Mouse (Mus musculus) gastrocnemius, postnatal 36 days (tissue): ENCODE results near the gene Rnf111. TPM values are rescaled to one million over a fixed set of nuclear protein-coding genes. Genes with fewer than 3 reads are reported as not detected.

Experiments
- DNase-seq, 2 experiments: peaks; one replicate each; pipeline ENCODE4 v3.0.0; 2022
- intact Hi-C: fragments of 180-260 bp; cut with DNase I; formaldehyde crosslinking; loops from one replicate; pipeline ENCODE4 v1.15.1; 2025
- total RNA-seq, 2 experiments: library from RNA; stranded (reverse); gene quantifications; 2 replicates each; pipeline ENCODE4 v1.2.3; 2021

The Rnf111 gene
- total RNA-seq, 2 experiments from 2014 or later: 12.2 to 12.7 TPM

DNA sequence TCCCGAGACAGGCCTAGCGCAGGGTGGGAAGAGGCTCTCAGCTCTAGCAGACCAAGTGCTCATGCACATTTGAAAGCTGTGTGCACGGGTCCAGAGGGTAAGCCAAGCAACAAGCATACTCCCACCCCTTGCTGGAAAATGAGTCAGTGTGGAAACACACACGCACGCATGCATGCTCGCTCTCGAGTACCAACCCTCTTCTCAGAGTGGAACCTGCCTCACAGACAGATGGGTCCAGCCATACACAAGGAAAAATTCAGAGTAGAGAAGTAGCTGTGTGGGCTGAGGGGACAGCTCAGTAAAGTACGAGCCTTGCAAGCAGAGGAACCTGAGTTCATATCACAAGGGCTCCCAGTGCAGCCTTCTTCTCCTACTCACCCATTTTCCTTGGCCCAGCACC is 93.8 kb downstream of the Rnf111 start:
- no peak for DNase-seq
- intact Hi-C loops: loop anchor here (10.0 kb wide), 1 partner anchor 655 kb away; no protein-coding TSS in a partner anchor

DNA sequence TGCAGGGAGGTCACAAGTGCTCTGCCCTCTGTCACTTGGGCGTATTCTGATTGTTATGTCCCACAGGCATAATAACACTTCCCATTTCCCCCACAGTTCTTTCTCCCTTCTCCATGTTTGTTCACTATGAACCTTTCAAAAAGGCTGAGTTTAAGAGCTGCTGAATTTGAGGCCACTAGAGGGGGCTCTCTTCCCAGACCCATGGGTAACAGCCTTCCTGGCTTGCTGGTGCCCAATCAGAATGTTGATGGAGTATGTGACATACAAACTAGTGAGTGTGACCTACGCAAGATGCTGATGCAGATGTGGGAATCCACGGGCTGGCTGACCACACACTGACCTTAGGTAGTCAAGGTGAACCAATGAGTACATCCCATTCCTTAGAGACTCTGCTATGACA is 94.7 kb downstream of the Rnf111 start:
- intact Hi-C loops: loop anchor here (10.0 kb wide), 1 partner anchor 656 kb away; no protein-coding TSS in a partner anchor
- no peak for DNase-seq

DNA sequence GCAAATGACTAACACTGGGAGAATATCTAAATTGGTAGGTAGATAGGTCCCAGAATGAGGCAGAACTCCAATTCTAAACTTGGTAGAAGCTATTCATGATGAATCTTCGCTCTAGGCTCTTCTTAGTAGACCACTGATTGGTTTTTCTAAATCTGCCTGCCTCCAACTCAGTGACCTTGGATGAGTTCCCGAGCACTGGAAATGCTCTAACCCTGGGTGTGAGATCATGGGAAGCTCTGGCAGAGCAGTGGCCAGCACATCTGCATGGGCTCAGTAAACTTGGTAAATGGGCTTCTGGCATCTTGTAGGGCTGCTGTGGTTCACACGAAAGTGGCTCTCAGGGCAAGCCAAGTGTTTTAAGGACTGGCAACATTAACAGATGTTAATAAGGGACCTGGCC is 96.9 kb downstream of the Rnf111 start:
- no peak for DNase-seq
- intact Hi-C loops: loop anchor here (10.0 kb wide), 1 partner anchor 658 kb away; no protein-coding TSS in a partner anchor

DNA sequence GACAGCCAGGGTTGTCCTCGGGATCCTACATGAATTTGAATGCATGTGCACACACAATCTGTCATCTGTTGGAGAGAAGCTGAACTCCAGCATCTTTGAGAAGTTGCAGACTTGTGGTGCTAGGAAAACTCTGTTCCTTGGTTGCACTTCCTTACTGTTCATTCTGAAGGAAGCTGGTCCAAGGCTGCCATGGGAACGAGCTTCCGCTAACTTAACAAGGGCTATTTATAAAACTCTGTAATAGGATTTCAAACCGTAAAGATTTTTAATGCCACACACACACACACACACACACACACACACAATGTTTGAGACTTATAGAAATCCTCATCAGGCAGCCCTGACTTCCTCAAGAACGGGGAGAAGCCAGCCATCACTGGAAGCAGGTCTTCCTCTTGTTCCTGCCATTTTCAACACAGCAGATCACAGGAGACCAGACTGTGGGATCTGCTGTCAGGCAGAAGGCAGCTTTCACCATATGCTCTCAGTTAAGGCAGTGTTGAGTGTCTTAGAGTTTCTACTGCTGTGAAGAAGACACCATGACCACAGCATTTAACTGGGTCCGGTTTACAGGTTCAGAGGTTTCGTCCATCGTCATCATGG is 101.5 kb downstream of the Rnf111 start:
- DNase-seq: no peak
- intact Hi-C loops: loop anchor here (10.0 kb wide), 1 partner anchor 663 kb away; no protein-coding TSS in a partner anchor

DNA sequence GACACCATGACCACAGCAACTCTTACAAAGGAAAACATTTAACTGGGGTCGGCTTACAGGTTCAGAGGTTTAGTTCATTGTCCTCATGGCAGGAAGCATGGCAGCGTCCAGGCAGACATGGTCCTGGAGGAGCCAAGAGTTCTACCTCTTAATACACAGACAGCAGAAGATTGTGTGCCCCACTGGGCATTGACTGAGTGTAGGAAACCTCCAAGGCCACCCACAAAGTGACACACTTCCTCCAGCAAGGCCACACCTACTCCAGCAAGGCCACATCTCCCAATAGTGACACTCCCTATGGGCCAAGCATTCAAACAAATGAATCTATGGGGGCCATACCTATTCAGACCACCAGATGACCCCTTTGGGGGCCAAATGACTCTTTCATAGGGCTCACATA is 107.4 kb downstream of the Rnf111 start:
- intact Hi-C loops: no loop called here
- DNase-seq: no peak

DNA sequence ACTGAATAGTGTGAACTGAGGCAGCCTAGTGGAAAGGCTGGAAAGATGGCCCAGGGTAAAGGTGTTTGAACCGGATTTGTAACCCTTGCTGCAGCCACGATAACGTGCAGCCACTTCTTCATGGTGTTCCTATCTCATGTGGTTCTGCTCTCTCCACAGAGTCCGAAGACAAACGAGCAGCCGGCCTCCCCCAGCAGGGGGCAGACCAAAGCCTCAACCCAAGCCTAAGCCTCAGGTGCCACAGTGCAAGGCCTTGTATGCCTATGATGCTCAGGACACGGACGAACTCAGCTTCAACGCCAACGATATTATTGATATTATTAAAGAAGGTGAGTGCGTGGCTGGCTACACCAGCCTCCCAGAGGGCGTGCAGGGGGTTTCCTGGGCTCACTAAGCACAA is 107.9 kb downstream of the Rnf111 start:
- intact Hi-C loops: loop anchor here (2.0 kb wide), 1 partner anchor 287 kb away; no protein-coding TSS in a partner anchor

DNA sequence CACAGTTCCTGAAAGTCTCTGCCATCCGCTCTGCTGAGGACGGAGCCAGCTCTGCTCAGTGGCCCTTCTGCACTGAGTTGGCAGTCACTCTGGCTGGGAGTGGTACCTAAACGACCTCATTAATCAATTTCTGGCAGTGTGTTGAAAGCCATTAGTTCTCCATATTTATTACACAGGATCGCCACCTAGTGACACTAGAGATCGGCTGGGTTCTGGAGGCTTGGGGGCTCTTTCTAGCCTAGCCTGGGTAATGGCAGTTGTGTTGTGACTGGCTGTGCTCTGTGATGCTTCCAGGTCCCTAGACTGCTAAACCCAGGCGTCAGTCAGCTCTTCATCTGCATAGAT is 111.0 kb downstream of the Rnf111 start:
- intact Hi-C loops: no loop called here
- peak in 1 of 2 experiments; percentile 11 for DNase-seq

More for the DNA sequence above, 107.9 kb downstream of the Rnf111 start:
- no peak for DNase-seq

DNA sequence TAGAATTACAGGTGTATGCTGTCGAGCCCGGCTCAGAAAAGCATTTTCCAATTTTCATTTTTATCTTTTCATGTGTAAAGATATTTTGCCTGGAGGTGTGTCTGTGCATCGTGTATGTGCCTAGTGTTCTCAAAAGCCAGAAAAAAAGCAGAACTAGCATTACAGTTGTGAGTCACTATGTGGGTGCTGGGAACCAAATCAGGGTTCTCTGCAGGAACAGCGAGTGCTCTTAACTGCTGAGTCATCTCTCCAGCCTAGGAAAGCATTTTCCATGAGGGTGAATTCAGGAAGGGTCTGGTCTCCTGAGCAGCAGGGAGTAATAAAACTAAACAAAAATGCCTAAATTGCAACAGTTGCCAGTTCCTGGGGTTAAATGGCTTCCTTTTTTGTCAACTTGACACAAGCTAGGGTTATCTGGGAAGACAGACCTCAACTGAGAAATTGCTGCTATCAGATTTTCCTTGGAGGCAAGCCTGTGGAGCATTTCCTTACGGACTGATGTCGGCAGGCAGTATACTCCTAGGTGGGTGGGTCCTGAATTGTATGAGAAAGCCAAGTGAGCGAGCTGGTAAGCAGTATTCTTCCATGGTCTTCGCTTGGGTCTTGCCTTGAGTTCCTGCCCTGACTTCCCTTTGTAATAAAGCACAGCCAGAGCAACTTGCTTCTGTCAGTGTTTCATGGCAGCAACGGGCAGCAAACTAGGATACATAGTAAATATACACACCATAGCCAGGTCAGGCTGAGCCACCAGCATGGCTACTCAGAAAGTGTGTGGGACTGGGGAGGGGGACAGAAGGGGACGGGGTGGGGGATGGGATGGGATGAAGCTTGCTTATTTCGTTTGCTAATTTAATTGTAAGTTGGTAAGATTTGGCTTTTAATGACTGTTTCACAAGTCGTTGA is 111.6 kb downstream of the Rnf111 start:
- no peak for DNase-seq
- intact Hi-C loops: no loop called here

DNA sequence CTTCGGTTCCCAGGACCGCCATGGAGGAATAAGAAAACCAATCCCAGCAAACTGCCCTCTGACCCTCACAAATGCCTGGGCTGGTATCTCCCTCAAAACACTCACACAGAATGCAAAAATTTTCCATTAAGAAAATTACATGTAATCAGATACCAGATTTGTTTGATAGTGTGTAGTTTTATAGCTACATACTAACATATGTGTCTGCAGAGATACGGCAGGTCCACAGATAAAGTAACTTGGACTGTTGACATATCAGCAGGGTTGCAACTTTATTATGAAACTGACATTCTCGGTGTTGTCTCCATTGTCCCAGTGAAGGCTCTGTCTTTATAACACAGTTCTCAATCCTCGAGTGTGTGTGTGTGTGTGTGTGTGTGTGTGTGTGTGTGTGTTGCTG is 112.5 kb downstream of the Rnf111 start:
- intact Hi-C loops: no loop called here
- DNase-seq: no peak

DNA sequence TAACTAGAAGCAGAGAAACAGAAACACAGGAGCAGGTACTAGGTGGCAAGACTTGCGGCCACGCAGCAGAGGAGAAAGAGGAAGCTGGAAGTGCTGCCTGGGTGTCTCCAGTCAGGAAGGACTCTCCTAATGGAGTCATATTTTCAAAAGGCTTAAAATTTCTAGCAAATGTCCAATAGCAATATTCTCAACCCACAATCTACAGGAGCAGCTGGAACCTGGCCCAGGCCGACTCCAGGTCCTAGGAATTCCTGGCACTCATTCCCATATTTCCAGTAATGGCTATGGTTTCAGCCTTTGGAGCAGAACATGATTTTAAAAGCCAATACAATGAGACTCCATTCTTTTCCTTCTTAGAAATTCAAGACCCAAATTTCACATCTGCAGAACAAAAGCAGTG is 114.0 kb downstream of the Rnf111 start:
- DNase-seq: no peak

DNA sequence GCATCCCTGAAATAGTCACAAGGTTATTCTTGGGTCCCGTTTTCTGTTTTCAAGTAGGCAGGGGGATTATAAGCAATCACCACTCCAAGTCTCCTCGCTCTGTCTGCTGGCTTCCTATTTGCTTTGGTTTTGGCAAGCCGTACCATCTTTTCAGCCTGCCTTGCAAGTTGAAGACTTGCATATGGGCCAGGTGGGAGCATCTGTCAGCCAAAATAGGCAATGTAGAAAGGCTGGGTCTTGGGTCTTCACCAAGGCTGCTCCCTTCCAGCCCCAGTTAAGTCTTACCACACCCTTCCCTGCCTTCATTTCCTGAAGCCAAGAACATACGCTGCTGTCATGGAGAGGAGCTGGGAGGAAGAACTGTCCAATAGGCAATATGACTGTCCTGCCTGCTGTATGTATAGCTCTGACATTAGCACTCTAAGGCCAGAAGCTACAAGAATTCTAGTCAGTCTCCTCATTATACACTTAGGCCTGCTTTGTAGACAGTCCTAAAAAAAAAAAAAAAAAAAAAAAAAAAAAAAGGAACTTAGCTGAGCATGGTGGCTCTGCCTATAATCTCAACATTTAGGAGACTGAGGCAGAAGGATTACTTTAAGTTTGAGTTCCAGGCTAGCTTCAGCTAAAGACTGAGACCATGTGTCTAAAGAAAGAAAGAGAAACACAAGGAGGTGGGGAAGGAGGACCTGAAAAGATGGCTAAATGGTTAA is 116.0 kb downstream of the Rnf111 start:
- peak in 1 of 2 experiments; percentile 18 for DNase-seq
- intact Hi-C loops: loop anchor here (10.0 kb wide), 1 partner anchor 183 kb away; the partner anchor contains the start of gene Myo1e

More for the DNA sequence above, 114.0 kb downstream of the Rnf111 start:
- intact Hi-C loops: loop anchor here (10.0 kb wide), 1 partner anchor 185 kb away; the partner anchor contains the start of gene Myo1e

DNA sequence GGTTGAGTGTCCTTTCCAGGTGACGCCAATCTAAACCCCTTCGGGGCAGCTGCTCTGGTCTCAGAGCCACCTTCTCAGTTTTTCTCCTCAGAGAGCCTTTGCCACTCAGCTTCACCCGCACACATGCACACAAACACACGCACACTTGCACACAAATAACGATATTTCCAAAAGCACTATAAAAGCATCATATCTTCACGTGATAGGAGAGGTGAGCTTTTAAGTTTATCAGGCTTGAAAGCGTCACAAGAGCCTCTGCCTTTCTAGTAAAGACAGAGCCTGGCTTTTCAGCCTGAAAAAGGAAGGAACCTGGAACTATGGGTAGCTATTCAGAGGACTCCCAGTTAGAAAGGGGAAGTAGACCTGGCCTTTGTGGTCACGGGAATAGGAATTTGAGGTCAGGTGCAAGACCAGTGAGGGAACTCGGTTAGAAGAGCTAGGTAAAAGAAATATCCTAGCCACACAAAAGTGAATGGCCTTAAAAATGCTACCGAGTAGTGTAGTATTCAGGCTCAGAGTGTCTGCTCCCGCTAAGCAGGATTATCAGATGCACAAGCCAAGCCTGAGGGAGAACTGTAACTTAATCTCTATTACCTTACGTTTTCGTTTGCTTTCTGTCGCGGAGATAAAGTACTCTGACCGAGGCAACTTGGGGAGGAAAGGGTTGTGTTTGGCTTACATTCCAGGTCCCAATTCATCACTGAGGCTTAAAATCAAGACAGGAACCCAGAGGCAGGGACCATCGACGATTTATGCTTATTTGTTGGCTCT is 118.4 kb downstream of the Rnf111 start:
- no peak for DNase-seq
- intact Hi-C loops: loop anchor here (10.0 kb wide), 1 partner anchor 180 kb away; the partner anchor contains the start of gene Myo1e

DNA sequence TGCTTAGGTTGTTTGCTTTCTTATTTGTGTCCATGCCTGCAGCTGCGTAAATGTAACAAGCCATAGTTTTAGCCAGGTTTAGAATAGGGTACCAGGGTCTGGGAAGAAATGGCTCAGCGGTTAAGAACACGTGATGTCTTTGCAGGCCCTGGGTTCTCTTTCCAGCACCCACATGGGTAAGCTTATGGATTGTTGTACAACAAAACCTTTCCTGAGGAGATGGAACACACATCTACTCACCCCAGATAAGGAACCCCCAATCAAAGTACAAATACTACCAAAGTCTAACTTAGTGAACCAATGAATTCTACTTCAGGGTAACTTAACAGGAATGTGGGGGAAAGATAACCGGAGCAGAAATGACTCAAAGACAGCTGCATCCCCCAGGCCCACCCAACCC is 119.0 kb downstream of the Rnf111 start:
- DNase-seq: no peak
- intact Hi-C loops: loop anchor here (10.0 kb wide), 1 partner anchor 180 kb away; the partner anchor contains the start of gene Myo1e

DNA sequence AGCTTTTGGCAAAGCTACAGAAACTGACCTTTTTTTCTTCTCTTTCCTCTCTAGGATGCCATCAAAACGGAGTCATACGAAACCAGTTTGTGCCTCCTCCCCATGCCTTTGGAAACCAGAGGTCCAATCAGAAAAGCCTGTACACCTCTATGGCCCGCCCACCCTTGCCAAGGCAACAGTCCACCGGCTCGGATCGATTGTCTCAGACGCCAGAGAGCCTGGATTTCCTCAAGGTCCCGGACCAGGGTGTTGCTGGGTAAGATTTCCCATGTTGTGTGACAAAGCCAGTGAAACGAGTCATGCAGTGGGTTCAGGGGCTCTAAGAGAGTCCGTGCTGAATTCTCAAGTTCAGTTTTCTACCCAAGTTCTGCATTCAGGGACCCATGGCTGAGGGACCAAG is 119.8 kb downstream of the Rnf111 start:
- no peak for DNase-seq
- intact Hi-C loops: loop anchor here (10.0 kb wide), 1 partner anchor 179 kb away; the partner anchor contains the start of gene Myo1e

DNA sequence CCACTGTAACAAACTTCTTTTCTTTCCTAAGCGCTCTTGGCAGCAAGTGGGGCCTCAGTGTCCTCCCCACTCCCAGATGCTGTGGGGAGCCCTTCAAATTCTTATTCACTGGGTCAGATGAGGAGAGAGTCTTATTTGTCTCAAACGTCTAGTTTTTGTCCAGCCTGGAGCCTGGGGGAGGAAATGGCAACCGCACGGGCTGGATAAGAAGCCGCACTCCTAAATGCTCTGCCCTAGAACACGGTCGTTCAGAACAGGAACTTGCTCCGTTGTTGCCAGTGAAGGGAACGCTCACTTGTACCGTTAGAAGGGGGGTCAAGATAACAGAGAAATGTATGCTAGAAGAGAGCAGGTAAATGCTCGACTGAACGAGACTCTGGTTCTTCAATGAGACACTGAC is 121.4 kb downstream of the Rnf111 start:
- intact Hi-C loops: loop anchor here (10.0 kb wide), 1 partner anchor 177 kb away; the partner anchor contains the start of gene Myo1e

DNA sequence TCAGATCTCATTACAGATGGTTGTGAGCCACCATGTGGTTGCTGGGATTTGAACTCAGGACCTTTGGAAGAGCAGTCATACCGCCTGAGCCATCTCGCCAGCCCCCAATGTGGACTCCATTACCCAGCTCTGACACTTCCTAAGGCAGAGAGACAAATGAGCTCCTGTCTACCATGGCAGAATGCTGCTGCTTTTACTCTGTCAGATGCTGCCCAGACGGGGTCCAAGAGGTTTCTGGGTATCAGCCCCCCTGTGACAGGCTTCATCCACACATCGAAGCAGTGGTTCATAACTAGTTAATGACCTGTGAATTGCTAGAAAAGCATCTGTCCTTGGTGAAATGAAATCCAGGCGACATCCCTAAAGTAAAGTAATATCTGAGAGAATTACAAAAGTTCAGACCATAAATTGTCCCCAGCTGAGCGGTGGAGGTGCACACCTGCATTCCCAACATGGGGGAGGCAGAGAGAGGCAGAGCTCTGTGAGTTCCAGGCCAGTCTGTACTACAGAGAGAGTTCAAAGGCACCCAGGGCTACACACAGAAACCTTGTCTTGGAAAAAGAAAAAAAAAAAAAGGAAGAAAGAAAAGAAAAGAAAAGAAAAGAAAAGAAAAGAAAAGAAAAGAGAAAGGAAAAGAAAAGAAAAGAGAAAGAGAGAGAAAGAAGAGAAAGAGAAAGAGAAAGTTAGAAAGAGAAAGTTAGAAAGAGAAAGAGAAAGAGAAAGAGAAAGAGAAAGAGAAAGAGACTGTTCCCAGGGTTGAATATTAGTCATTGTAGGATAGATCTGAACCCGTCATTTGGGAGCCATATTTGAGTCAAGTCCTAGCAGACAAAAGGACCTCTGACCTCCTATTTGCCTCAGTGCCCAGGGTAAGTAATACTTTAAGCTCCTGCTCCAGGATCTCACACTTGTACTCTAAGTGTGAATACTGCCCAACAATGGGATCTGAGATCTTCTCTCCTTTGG is 123.7 kb downstream of the Rnf111 start:
- intact Hi-C loops: loop anchor here (10.0 kb wide), 1 partner anchor 175 kb away; the partner anchor contains the start of gene Myo1e
- DNase-seq: no peak

More for the DNA sequence above, 121.4 kb downstream of the Rnf111 start:
- DNase-seq: peak in 1 of 2 experiments; percentile 10
